Mouse (Mus musculus) liver, embryonic 15.5 days (tissue): ENCODE data around the gene Ndufs8. TPM values are rescaled to one million over a fixed set of nuclear protein-coding genes. Genes with fewer than 3 reads are reported as not detected.

Experiments
- polyA plus RNA-seq: library from polyadenylated mRNA; unstranded; fragments of >200 nt; fragmentation: Nextera tagmentation; extraction: Ambion mirVana; gene quantifications from 2 replicates; pipeline ENCODE4 v1.2.1, GENCODE M21; 2015

Ndufs8 gene
- polyA plus RNA-seq, 1 experiment from 2014 or later: 168 TPM

Other genes with a start within 250 kb of the Ndufs8 start
- gene Lrp5, start 226.2 kb downstream of the Ndufs8 start, polyA plus RNA-seq: 2.1 and 2.6 TPM in 2 replicates
- gene 1810055G02Rik, start 204.5 kb downstream of the Ndufs8 start, polyA plus RNA-seq: 16.0 and 16.6 TPM in 2 replicates
- gene Kmt5b, start 145.4 kb downstream of the Ndufs8 start, polyA plus RNA-seq: 6.1 and 6.6 TPM in 2 replicates
- 20.1 and 24.8 TPM in 2 replicates for gene Chka, start 61.0 kb downstream of the Ndufs8 start, polyA plus RNA-seq
- 29.5 and 38.6 TPM in 2 replicates for gene Tcirg1, start 5.6 kb downstream of the Ndufs8 start, polyA plus RNA-seq
- 8.7 and 9.4 TPM in 2 replicates for gene Aldh3b1, start 17.0 kb upstream of the Ndufs8 start, polyA plus RNA-seq
- gene Unc93b1, start 22.4 kb upstream of the Ndufs8 start, polyA plus RNA-seq: 32.2 and 36.8 TPM in 2 replicates
- gene Aldh3b3, start 45.9 kb upstream of the Ndufs8 start, polyA plus RNA-seq: 0.03 TPM in 1 of 2 replicates, not detected in the other
- gene Aldh3b2, start 59.6 kb upstream of the Ndufs8 start, polyA plus RNA-seq: 0.18 and 0.32 TPM in 2 replicates
- gene Acy3, start 73.8 kb upstream of the Ndufs8 start, polyA plus RNA-seq: 10.8 and 11.1 TPM in 2 replicates
- 0.21 and 0.33 TPM in 2 replicates for gene Tbx10, start 80.0 kb upstream of the Ndufs8 start, polyA plus RNA-seq
- 13.3 and 13.8 TPM in 2 replicates for gene Nudt8, start 87.8 kb upstream of the Ndufs8 start, polyA plus RNA-seq
- 0.45 and 0.48 TPM in 2 replicates for gene Gm49405, start 87.9 kb upstream of the Ndufs8 start, polyA plus RNA-seq
- gene Doc2g, start 90.5 kb upstream of the Ndufs8 start, polyA plus RNA-seq: 0.38 and 0.78 TPM in 2 replicates
- 152 and 163 TPM in 2 replicates for gene Ndufv1, start 100.0 kb upstream of the Ndufs8 start, polyA plus RNA-seq
- gene Gstp1, start 125.2 kb upstream of the Ndufs8 start, polyA plus RNA-seq: 752 and 794 TPM in 2 replicates
- gene Gstp2, start 133.2 kb upstream of the Ndufs8 start, polyA plus RNA-seq: 7.7 and 8.0 TPM in 2 replicates
- gene Gstp3, start 146.8 kb upstream of the Ndufs8 start, polyA plus RNA-seq: 77.6 and 97.4 TPM in 2 replicates
- 0.29 and 0.38 TPM in 2 replicates for gene Cabp2, start 168.8 kb upstream of the Ndufs8 start, polyA plus RNA-seq
- gene Cdk2ap2, start 184.4 kb upstream of the Ndufs8 start, polyA plus RNA-seq: 115 and 127 TPM in 2 replicates
- 6.0 and 7.9 TPM in 2 replicates for gene Pitpnm1, start 187.2 kb upstream of the Ndufs8 start, polyA plus RNA-seq
- gene Aip, start 213.1 kb upstream of the Ndufs8 start, polyA plus RNA-seq: 35.8 and 38.3 TPM in 2 replicates
- gene Gpr152, start 227.0 kb upstream of the Ndufs8 start, polyA plus RNA-seq: not detected in 2 replicates
- gene Cabp4, start 231.3 kb upstream of the Ndufs8 start, polyA plus RNA-seq: 0.13 TPM in 2 replicates
- 71.8 and 77.5 TPM in 2 replicates for gene Coro1b, start 235.8 kb upstream of the Ndufs8 start, polyA plus RNA-seq
- 15.6 and 17.5 TPM in 2 replicates for gene Ptprcap, start 240.8 kb upstream of the Ndufs8 start, polyA plus RNA-seq